Mouse (Mus musculus) urinary bladder, adult 18-20 months (tissue): ENCODE data around the gene Notch2.
"Not testable (repeated sequence)": the region's sequence is repeated elsewhere in the genome, so short reads cannot be mapped to it uniquely, and the experiment has no call there.

ENCODE experiments used
- DNase-seq, 2 experiments: peaks; one replicate each; pipeline ENCODE4 v3.0.0; 2022; ENCODE audit warnings: low spot score in 2 of 2, mixed read lengths in 2 of 2

The Notch2 gene

GRCm38 (mm10) chr3:98028072-98028471 lies 14.7 kb downstream of the Notch2 start:
- no peak for DNase-seq

DNA sequence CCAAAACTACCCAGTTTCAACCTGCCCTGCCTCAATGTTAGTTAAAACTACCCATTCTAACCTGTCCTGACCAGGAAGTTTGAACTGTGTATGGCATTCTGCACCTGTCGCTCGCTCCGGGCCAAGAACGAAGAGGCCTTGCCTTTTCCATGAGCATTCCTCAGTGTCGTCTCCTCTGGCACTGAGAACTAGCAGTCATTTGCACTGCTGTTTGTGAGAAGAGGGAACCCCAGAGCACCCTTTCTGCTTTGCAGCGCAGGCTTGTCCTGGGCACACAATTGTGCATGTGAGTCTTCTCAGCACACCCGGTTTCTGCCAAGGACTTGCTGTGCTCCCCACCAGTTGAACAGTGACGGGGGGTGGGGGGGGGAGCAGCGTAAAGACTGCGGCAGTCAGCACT lies 15.6 kb downstream of the Notch2 start:
- no peak for DNase-seq

- no peak for DNase-seq
Measured at GRCm38 (mm10) chr3:98031104-98031503, 17.8 kb downstream of the Notch2 start.

DNA sequence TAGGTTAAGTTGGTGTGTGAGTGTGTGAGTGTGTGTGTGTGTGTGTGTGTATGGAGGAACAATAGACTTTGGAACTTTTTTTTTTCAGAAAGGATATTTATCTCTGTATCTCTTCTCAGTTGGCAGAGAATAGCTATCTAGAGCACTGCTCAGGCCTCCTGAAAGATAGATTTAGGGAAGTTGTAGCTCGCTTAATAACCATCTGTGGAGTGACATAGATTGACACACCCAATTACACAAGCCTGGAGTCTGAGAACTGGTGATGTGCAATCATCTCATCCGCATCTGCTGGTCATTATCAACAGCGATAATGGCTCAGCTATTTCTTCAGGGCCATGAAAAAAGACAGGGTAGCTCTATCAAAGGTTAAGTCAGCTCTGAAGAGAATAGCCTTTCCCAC lies 18.9 kb downstream of the Notch2 start:
- no peak for DNase-seq

DNA sequence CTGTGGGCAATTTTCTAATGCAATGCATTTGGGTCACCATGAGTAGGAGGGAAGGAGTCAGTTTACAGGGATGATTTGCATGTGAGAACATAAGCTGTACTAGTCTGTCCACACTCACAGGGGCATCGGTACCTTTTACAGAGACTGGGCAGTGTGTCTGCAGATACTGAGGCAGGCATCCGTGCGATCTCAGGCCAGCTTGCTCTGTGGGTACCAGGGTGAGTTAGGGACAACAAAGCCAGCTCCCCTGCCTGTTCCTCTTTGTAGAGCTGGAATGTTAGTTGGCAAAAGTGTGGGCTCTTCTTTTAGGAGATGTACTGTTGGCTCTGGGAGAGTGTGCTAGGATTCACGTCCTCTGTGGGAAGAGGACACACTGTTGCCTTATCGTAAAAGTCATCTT lies 19.6 kb downstream of the Notch2 start:
- no peak for DNase-seq

- no peak for DNase-seq
Measured at GRCm38 (mm10) chr3:98034622-98035593, 21.6 kb downstream of the Notch2 start.

- no peak for DNase-seq
Measured at GRCm38 (mm10) chr3:98036161-98036560, 22.8 kb downstream of the Notch2 start.

DNA sequence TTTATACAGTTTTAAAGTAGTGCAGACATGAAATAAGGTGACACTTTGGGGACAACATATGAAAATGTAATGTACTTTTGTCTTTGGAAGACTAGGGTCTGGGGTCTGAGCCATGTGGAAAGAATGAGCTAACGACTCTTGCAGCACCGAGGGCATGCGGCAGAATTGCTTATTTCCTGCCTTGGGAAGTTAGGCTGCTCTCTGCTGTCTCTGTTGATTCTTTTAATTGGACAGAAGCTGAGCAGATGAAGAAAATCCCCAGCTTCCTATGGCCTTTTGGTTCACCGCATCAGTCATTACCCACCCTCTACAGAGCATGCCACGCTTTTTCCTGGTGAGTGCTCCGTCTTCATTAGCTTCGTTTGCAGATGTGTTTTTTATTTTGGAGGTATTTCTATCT lies 23.8 kb downstream of the Notch2 start:
- DNase-seq: no peak

DNA sequence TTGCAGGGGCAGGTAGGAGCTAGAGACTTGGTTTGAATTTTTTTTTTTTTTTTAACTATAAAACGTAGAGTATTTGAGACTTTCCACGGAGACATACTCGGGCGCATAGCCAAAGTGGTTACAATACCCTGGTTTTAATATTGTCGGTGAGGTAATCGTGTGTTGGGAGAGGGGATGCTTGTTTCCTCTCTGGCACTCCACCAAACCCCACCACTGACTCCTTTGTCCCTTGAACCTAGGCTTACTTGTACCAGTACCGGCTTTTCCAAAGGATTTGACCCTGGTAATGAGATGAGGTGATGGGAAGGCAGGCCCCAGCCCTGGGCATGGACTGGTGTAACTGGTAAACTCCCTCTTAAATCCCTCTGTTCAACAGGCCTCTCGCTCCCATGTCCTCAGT lies 25.3 kb downstream of the Notch2 start:
- DNase-seq: no peak

- DNase-seq: no peak
Measured at GRCm38 (mm10) chr3:98039223-98039622, 25.9 kb downstream of the Notch2 start.

- DNase-seq: no peak
Measured at GRCm38 (mm10) chr3:98039666-98040456, 26.5 kb downstream of the Notch2 start.

GRCm38 (mm10) chr3:98040836-98041235 lies 27.5 kb downstream of the Notch2 start:
- no peak for DNase-seq

DNA sequence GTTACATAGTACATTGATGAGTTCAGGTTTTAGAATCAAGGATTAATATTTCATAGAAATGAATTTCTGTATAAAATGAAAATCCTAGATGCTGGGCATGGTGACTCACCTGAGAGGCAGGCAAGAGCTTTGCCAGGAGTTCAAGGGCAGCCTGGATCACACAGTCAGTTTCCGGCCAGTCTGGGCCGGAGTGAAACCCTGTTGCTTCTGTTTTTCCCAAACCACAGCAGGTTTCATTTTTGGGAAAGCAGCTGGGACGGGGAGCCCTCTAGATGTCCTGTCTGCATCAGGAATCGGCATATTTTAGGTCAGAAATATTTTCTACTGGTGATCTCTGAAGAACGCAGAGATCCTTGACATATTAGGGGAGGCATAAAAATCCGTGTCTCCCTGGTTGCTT lies 29.0 kb downstream of the Notch2 start:
- DNase-seq: no peak

DNA sequence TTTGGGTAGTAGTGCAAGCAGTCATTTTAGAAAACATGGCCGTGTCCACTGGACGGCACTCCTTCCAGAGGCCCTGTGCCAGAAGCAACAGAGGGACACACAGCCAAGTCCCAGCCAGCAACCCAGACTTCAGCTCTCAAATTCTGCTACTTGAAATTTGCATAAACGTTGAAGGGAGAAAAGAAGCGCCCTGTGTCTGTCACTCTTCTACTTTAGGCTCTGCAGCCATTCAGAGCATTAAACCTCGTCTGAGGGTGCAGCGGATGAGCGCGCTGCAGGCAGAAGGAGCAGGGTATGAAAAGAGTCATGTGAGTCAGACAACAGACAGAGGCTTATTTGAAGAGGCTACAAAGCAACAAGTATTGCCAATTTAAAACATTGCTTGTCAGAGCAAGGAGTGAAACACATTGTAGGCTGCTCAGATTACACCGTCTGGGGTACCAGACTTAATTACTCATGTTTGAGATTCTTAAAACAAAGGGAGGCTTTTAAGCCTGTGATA lies 29.7 kb downstream of the Notch2 start:
- DNase-seq: no peak

- DNase-seq: no peak
Measured at GRCm38 (mm10) chr3:98043669-98044068, 30.3 kb downstream of the Notch2 start.

DNA sequence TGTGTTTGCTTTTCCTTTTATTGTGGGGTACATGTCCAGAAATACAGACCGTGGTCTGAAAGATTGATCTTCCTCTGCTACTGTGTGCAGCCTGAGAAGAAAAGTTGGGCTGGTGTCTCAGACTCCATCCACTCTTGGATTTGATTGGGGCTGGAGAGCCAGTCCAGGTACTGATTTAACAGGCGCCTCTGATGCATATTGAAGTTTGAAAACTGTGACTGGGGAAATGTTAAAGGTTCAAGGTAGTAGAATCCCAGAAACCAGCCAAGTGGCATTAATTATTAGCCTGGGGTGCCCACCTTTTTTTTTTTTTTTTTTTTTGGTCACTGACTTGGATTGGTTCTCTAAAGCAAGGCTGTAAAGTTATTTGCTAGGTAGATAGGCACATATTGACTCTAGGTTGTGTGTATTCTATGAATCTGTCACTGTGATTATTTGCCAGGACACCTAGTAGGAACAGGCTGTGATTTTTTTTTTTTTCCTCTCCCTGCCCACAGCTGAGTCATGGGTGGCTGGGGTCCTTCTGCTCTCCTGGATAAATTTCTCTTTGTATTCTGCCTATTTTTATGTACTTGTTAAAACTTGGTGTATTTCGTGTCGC lies 31.5 kb downstream of the Notch2 start:
- DNase-seq: no peak

- DNase-seq: no peak
Measured at GRCm38 (mm10) chr3:98045465-98046148, 32.3 kb downstream of the Notch2 start.

DNA sequence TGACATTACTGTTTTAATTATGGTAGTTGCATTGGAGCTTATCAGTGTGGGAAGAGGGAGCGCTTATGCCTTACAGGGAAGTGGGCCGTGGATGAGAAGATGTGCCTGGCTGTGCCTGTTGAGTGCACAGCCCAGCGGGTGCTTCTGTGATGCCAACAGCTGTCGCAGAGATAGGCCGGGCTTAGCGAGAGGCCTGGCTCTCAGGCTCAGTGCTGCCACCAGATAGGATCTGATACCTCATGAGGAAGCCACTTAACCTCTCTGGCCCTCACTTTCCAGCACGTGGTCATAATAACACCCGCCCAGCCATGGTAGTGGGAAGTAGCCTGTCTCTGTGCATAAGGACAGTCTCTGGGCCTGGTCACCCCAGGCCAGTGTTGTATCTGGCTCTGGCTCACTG lies 33.0 kb downstream of the Notch2 start:
- DNase-seq: no peak

GRCm38 (mm10) chr3:98049671-98050070 lies 36.3 kb downstream of the Notch2 start:
- no peak for DNase-seq

- not testable (repeated sequence) for DNase-seq
Measured at GRCm38 (mm10) chr3:98050086-98050485, 36.8 kb downstream of the Notch2 start.
